Mouse (Mus musculus) mouse embryonic stem cell (cell line): ENCODE measurements at regions not wholly inside any gene's neighbourhood (a gene's known extent, or its start where the extent isn't known, plus 50 kb on each side); places are given as distances from the start of the nearest gene placed in this dataset.

Experiments
- in situ Hi-C, 2 experiments: fragments of 300-500 bp; cut with MboI; formaldehyde crosslinking; loops; 1 replicate in 1 of 2; 3 replicates in 1 of 2; pipeline ENCODE4 v1.14.3; 2019 to 2020; ENCODE audit warnings: low sequenced_read_pairs in 2 of 2, low pct_unique_long_range_greater_than_20kb in 1 of 2, mixed read lengths in 1 of 2; ENCODE audit not compliant: unreplicated experiment in 1 of 2

DNA sequence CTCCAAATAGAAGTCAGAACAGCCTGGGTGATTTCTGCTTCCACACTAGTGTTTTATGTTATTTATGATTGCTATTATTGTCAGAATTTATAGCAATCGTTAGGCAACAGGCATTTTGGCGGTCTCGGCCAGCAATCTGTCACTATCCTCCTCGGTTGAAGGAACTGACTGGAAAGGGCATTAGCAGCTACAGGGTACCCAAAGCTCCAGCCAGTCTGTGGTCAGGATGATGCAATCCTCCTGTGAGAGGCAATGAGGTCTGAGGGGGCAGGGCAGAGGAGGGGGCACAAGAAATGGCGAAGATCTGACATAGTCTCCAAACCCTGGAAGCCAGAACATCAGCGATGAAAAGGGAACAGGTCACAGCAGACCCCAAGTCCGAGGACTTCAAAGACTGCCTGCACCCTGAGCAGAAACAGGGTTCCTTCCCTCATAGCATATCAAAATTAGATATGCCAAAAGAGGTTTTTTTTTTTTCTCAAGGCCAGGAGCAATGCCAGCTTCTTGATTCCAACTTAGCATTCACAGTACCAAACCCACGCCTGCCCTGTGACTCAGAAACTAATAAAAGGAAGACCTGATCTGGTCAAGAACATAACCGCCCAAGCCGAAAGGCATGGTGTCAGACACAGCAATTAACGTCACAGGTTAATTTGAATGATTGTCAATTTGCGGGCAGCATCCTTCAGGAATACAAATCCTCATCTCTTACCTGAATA is 348.5 kb upstream of the 5930422O12Rik start:
- in situ Hi-C loops = no loop called here

DNA sequence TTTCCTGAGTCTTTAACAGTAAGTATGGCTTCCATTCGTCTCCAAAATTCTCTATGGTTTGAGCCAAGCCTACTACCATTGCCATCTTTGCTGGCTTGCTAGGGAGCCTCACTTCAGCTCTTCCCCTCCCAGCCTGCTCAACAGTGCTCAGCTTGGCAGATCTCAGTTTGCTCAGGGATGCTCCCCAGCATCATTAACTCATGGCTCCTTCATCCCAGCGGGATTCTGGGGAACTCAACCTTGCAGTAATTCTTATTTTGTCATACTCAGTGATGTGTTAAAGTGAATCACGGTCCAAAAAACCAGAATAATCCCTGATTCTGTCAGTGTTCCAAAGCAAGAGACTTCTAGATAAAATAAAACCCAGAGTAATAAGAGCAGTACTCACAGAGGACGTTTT is 346.6 kb upstream of the 5930422O12Rik start:
- in situ Hi-C loops = no loop called here

DNA sequence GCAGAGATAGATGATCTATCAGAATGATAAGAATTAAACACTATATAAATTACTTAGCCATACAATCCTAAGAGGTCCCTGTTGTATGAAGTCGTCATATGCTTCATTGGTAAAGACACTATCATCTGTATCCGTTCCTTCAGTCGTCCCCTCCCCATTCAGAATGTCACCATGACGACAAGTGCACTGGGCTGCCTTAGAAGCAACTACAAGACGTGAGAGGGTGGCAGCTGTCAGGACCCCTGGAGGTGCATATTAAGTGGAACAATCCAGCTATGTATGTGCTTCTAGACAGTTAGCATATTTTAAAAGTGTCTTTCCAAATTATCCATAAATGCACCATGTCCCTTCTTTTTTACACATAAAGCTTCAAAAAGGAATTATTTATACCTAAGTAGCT is 343.0 kb upstream of the 5930422O12Rik start:
- in situ Hi-C loops = no loop called here

DNA sequence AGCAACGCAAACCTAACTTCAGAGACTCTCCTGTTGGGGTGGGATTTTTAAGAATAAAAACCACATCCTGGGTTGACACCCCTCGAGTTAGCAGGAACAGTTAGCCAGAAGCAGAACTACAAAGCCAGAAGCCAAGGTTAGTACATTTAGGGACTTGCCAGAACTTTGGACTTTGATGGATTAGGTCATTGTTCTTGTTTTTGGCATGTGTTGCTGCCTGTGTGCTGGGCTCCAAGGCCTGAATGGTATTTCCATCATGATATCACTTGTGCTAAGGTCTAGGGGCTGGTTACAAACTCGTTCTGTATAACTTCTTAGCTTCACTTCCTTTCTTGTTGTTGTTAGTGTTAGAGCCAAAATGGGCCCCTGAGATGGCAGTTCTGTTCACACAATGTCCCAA is 338.8 kb upstream of the 5930422O12Rik start:
- in situ Hi-C loops = no loop called here

DNA sequence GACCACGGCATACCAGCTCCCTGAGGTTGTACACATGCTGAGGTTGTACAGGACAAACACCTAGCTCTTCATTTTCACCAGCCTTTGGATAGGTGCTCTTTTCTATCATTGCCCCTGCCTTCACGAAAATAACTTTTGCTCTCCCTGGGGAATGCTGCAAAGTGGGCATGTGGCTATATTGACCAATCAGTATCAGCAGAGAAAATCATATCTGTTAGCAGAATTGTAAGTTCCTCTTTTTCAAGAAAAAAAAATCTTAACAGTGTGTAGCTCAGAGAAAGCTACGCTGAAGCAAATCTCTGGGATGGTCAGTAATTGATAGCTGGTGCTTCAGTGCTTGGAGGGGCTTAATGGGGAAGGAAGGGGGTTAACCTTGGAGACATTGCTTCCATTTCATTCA is 319.6 kb upstream of the 5930422O12Rik start:
- in situ Hi-C loops = no loop called here

GRCm38 (mm10) chr8:33115271-33116236 is 313.0 kb upstream of the 5930422O12Rik start:
- in situ Hi-C loops = no loop called here

DNA sequence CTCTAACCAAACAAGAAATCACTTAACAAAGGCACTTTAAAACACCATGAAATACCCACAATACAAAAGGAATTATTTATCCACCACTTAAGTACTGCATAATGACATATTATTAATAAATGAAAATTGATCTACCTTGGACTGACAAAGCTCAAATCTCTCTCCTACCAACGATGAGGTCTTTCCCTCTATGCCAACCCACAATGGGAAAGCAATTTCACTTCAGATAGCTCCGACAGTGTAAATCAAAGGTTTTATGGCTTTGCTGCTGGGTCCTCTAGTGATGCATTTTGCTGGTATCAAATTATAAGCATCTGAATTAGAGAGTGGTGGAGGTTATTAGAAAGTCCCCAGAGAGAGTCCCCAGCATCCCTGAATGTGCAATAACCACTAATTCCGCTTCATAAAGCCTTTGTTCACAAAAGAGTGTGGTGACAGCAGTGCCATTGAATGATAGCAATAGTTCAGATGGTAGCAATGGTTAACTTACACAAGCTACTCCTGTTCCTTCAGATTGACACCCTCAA is 305.4 kb upstream of the 5930422O12Rik start:
- in situ Hi-C loops = no loop called here

GRCm38 (mm10) chr8:33126981-33127380 is 301.5 kb upstream of the 5930422O12Rik start:
- in situ Hi-C loops = no loop called here

GRCm38 (mm10) chr8:33138874-33139273 is 289.6 kb upstream of the 5930422O12Rik start:
- in situ Hi-C loops = no loop called here

GRCm38 (mm10) chr8:33139850-33140249 is 288.7 kb upstream of the 5930422O12Rik start:
- in situ Hi-C loops = no loop called here

- in situ Hi-C loops = no loop called here
Observed at GRCm38 (mm10) chr8:33177642-33178041, 250.9 kb upstream of the 5930422O12Rik start.

DNA sequence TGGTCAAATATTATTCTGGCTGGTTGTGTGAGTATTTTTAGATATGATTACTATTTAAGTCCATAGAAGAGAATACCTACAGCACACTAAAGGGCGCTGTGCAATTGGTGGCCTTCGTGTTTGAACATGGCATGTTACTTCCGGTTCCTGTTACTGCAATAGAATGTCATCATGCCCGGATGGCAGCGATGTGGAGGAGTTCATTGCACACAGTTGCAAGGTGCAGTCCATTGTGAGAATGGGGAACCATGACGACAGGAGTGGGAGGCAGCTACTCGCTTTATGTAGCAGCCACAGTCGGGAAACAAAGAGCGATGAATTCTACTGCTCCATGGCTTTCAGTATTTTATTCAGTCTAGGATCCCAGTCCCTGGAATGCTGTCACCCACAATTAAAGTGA is 245.5 kb upstream of the 5930422O12Rik start:
- in situ Hi-C loops = loop anchor here in 1 of 2 experiments (10.0 kb wide), 1 partner anchor 118 kb away; no protein-coding TSS in a partner anchor
